Mouse (Mus musculus) heart, postnatal 25 days (tissue): ENCODE results near the gene Wdr83. TPM values are rescaled to one million over a fixed set of nuclear protein-coding genes. Genes with fewer than 3 reads are reported as not detected.
"Not testable (repeated sequence)": the region's sequence is repeated elsewhere in the genome, so short reads cannot be mapped to it uniquely, and the experiment has no call there.

Experiments
- DNase-seq: peaks from one replicate; pipeline ENCODE4 v3.0.0; 2022; ENCODE audit warnings: low spot score
- intact Hi-C: fragments of 180-260 bp; cut with DNase I; formaldehyde crosslinking; loops from one replicate; pipeline ENCODE4 v1.15.1; 2025
- total RNA-seq, 2 experiments: library from RNA; stranded (reverse); gene quantifications; 2 replicates each; pipeline ENCODE4 v1.2.3; 2021

Gene Wdr83
- 10 to 100 TPM; 31.8 to 35.3 TPM for total RNA-seq

GRCm38 (mm10) chr8:85081216-85081555 lies at the start of gene Wdr83:
Gene Wdr83, minus strand, starts transcription at chr8:85081306.
- peak; percentile 19 for DNase-seq
- intact Hi-C loops = no loop called here

- no peak for DNase-seq
These were observed 42.6 kb upstream of the Wdr83 start for GRCm38 (mm10) chr8:85123691-85124090.

GRCm38 (mm10) chr8:85122995-85123394 lies 41.9 kb upstream of the Wdr83 start, which contains the start of gene Zfp791:
Gene Zfp791, minus strand, starts transcription at chr8:85123095.
- no peak for DNase-seq
- intact Hi-C loops = no loop called here

More at GRCm38 (mm10) chr8:85123691-85124090, 42.6 kb upstream of the Wdr83 start:
- intact Hi-C loops = no loop called here

GRCm38 (mm10) chr8:85120251-85120650 lies 39.1 kb upstream of the Wdr83 start:
- intact Hi-C loops, DNase-seq: not testable (repeated sequence)

GRCm38 (mm10) chr8:85119052-85119981 lies 38.2 kb upstream of the Wdr83 start:
- intact Hi-C loops = no loop called here
- peak; percentile 53 for DNase-seq

GRCm38 (mm10) chr8:85116984-85117383 lies 35.9 kb upstream of the Wdr83 start:
- intact Hi-C loops = no loop called here
- no peak for DNase-seq

GRCm38 (mm10) chr8:85115501-85115900 lies 34.4 kb upstream of the Wdr83 start:
- no peak for DNase-seq
- intact Hi-C loops = no loop called here

GRCm38 (mm10) chr8:85113241-85113640 lies 32.1 kb upstream of the Wdr83 start:
- intact Hi-C loops = no loop called here
- DNase-seq = no peak

GRCm38 (mm10) chr8:85100076-85100665 lies 19.1 kb upstream of the Wdr83 start:
- no peak for DNase-seq
- intact Hi-C loops = no loop called here

- DNase-seq = no peak
- intact Hi-C loops = no loop called here
These were observed 15.7 kb upstream of the Wdr83 start for GRCm38 (mm10) chr8:85096850-85097249.

- DNase-seq = no peak
- intact Hi-C loops = no loop called here
These were observed 15.1 kb upstream of the Wdr83 start for GRCm38 (mm10) chr8:85096196-85096595.

- DNase-seq = no peak
- intact Hi-C loops = no loop called here
These were observed 14.5 kb upstream of the Wdr83 start for GRCm38 (mm10) chr8:85095566-85095965.

- intact Hi-C loops = no loop called here
- no peak for DNase-seq
These were observed 13.9 kb upstream of the Wdr83 start for GRCm38 (mm10) chr8:85095051-85095450.

- intact Hi-C loops = no loop called here
- DNase-seq = no peak
These were observed 10.5 kb upstream of the Wdr83 start for GRCm38 (mm10) chr8:85091526-85092090.

- no peak for DNase-seq
- intact Hi-C loops = no loop called here
These were observed 9.8 kb upstream of the Wdr83 start for GRCm38 (mm10) chr8:85090856-85091255.

GRCm38 (mm10) chr8:85088771-85089170 lies 7.7 kb upstream of the Wdr83 start:
- intact Hi-C loops = no loop called here
- DNase-seq = no peak

- DNase-seq = no peak
- intact Hi-C loops = no loop called here
These were observed 5.1 kb upstream of the Wdr83 start for GRCm38 (mm10) chr8:85086238-85086637.

GRCm38 (mm10) chr8:85084633-85085032 lies 3.5 kb upstream of the Wdr83 start:
- intact Hi-C loops = no loop called here
- DNase-seq = no peak

- intact Hi-C loops = no loop called here
- peak; percentile 87 for DNase-seq
These were observed 2.2 kb upstream of the Wdr83 start, which contains the start of gene Man2b1 for GRCm38 (mm10) chr8:85083108-85083813. Gene Man2b1, plus strand, starts transcription at chr8:85083270.

GRCm38 (mm10) chr8:85082169-85082568 lies 1.1 kb upstream of the Wdr83 start:
- DNase-seq, intact Hi-C loops: not testable (repeated sequence)
